Mouse (Mus musculus) gastrocnemius, postnatal 36 days (tissue): ENCODE data around the gene Dpf2. TPM values are rescaled to one million over a fixed set of nuclear protein-coding genes. Genes with fewer than 3 reads are reported as not detected.
"Not testable (repeated sequence)": the region's sequence is repeated elsewhere in the genome, so short reads cannot be mapped to it uniquely, and the experiment has no call there.

Experiments
- DNase-seq, 2 experiments: peaks; one replicate each; pipeline ENCODE4 v3.0.0; 2022
- intact Hi-C: fragments of 180-260 bp; cut with DNase I; formaldehyde crosslinking; loops from one replicate; pipeline ENCODE4 v1.15.1; 2025
- total RNA-seq, 2 experiments: library from RNA; stranded (reverse); gene quantifications; 2 replicates each; pipeline ENCODE4 v1.2.3; 2021

Dpf2 gene
- total RNA-seq, 2 experiments from 2014 or later: 75.1 to 81.4 TPM

DNA sequence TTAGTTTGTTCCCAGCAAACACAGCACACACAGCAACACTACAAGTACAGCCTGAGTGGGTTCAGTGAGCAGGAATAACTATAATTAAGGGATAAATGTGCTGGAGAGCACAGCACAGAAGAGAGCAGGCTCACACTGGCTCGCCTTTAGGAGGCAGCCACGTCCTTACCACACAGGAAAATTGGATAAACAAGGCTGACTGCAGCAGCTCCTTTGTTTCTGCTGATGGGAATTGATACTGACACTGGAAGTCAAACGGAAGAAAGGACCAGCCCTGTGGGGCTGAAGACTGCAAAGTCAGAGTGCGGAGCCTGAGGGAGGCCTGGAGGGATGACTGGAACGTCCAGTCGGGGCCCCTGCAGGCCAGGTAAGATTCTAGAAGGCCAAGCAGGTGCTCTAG, 2.6 kb downstream of the Dpf2 start:
- DNase-seq: no peak
- intact Hi-C loops: no loop called here

DNA sequence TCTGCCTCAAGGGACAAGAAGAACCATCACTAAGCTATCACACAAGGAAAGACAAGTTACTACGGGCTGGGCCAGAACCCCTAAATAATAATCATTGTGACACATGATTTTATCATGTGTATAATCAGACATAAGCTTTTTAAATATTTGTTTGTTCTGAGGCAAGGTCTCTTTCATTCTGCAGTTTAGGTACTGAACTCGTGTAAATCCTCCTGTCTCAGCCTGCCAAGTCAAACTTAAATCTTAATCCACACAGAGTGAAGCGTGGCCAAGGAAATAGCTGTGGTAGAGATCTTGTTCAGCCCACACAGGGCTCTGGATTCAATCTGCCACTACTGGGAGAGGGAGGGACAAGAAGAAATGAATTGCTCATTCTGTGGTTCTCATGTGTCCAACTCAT, 5.5 kb downstream of the Dpf2 start:
- DNase-seq: no peak
- intact Hi-C loops: no loop called here

DNA sequence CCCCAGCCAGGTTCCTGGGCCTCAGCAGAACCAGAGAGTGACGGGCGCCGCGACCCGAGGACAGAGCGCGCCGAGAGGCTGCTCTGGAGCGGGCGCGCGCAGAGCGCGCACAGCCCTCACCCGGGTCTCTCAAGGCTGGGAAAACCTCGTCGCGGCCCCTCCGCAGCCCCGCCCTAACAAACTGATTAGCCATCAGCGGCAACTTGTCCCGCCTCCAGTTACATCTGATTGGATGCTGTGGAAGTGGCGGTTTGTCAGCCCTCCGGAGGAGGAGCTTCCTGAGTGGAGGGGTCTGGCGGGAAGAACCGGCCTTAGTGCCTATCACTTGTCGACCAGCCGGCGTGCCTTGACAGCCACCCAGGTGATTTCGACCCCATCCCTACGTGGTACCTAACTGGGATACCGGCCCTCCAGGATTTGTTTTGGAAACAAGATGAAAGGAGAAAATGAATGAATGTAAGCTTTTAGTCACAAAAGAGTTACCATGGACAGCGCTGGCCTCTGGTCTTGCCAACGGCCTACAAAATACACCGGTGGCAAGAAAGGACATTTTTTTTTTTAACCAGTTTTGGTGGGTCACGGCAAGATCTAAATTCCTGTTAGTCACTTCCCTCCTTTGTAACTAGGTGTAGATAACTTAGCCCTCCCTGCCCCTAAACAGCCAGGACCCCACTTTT, 18.7 kb downstream of the Dpf2 start, which contains the start of gene Tigd3:
Gene Tigd3 (minus strand): TSS at position 148 of the 677 bp plus-strand sequence.
- intact Hi-C loops: no loop called here
- DNase-seq: peak; percentile 87 to 90

DNA sequence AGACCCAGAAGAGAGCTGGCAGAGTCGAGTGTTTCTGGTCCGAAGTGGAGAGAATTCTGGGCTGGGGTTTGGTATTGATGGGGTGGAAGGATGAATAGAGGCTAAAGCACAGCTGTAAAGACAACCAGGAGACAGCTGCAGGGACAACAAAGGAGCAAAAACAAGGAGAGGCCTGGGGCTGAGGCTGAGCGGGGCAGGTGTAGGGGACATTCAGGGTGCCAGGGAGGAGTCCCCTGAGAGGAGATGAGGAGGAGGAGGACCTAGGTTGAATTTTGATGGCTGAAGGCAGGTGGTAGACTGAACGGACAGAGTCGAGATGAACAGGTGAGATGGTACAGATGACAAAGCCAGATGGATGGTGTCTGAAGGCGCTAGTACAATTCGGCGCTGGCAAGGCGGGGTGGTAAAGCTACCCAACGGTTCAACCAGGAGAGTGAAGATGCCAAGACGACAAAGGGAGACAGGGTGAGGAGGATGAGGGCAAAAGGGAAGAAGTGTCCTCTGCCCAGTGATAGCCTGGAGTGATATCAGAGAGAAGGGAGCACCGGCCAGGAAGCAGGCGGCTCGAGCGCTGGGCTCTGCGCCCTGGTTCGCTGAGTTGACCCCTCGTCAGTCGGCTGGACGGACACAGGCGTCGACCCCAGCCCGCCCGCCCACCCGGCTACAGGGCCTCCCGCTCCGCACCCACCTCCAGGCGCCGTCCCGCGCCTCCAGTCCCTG, 19.4 kb downstream of the Dpf2 start:
- no peak for DNase-seq
- intact Hi-C loops: no loop called here

DNA sequence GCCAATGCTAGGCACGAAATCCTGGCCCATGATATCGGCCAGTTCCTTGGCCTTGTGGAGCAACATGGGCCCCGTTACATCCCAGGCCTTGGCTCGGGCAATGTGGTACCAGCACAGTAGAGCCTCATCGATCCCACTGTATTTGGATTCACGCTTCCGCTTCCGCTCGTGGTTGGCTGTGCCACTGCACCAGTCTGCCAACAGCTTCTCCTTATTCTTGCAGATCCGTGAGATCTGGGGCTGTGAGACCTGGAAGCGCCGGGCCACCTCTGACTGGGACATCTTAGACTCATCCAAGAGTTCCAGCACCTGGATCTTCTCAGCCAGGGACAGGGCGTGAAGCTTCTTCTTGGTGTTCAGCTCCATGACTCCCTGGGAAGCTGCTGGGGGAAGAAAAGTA, 20.1 kb downstream of the Dpf2 start:
- intact Hi-C loops: no loop called here
- DNase-seq: no peak

DNA sequence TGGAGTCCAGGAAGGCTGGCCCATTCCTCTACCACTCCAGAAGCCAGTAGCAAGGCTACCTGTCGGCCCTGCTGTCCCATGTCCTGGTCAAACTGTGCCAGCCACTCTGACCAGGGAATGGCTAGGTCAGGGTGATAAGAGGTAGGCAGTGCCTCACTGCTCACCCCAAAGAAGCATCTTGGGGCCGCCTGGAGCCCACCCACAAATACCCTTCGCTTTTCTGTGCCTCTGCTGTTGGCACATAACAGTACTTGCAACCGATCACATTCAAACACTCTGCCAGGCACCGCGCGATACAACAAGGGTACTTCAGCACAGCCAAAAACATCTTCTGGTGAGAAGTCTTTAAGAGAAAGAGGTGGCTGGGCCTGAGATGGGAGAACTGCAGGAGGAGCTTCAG, 20.5 kb downstream of the Dpf2 start:
- intact Hi-C loops: no loop called here
- no peak for DNase-seq

DNA sequence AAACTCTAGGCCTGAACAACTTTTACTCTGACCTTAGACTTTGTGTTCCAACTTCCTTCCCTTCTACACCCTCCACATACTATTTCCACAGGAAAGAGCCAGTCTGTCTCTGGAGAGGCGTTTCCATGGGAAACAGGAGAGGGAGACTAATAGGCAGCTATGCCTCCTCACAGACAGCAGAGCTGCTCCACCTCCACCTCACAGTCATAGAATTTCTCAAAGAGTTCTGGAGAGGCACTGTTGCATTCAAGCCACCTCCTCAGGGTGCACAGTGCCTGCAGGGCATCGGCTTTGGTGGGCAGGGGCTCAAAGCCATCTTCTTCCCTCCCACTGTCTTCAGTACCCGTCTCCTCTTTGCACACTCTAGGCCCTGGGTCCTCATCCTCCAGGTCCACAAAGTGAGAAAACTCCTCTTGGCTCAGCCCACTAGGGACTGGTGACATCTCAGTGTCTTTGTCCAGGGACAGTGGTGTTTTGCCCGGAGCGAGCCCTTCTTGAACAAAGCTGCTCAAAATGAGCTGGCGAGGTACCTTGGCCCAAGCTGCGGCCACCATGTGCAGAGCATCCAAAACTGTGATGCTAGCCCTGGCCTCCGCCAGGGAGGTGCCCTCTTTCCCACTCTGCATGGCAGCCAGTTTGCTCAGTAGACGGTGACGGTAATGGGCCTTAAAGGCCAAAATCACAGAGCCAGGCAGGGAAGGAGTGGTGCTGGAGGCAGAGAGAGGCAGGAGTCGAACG, 21.1 kb downstream of the Dpf2 start:
- intact Hi-C loops: no loop called here
- no peak for DNase-seq

DNA sequence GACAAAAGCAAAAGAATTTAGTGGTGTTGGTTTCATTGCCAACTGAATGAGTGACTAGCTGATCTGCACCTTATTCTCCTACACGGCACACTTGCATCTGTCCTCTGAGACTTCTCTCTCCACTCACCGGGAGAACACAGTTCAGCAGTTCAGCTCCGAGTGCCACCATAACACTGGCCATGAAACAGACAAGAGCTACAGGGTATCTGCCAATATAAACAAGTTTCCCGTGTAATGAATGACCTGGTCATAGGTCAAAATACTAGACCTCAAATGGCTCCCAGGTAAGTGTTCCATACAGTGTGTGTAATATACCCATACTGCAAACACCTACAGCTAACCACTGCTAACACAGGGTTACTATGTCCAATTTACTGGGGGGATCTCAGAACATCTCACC, 23.6 kb downstream of the Dpf2 start:
- DNase-seq: no peak
- intact Hi-C loops: no loop called here

DNA sequence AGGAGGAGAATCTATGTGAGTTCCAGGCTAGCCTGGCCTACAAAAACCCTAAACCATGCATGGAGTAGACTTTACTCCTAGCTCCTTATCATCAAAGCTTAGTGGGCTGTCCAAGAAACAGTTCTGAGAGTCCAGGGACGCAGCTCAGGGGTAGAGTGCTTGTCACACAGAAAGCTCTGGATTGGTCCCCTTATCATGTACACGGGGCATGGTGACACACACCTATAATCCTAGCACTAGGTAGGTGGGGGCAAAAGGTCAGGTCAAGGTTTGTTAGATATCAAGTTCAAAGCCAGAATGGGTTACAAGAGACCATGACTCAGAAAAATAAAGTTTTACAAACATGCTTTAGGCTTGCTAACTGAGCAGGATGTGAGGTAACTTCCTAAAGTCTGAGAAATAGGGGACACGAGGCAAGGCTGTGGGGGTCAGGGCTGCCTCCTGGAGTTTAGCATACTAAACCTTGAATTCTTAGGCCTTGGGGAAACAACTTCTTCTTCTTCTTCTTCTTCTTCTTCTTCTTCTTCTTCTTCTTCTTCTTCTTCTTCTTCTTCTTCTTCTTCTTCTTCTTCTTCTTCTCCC, 25.5 kb downstream of the Dpf2 start:
- intact Hi-C loops: no loop called here

DNA sequence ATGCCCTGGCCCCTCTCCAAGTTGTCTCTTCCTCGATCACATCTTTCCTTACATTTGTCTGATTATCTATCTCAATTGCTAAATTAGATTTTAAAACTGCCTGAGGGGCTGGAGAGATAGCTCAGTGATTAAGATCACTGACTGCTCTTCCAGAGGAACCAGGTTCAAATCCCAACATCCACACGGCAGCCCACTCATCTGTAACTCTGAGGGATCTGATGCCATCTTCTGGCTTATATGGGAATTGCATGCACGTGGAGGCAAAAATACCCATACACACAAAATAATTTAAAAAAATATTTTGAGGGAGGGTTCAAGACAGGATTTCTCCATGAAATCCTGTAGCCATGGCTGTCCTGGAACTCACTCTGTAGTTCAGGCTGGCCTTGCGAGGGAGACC, 27.0 kb downstream of the Dpf2 start:
- DNase-seq: no peak
- intact Hi-C loops: loop anchor here (2.0 kb wide), 1 partner anchor 19 kb away; no protein-coding TSS in a partner anchor

More for the DNA sequence above, 25.5 kb downstream of the Dpf2 start:
- no peak for DNase-seq

DNA sequence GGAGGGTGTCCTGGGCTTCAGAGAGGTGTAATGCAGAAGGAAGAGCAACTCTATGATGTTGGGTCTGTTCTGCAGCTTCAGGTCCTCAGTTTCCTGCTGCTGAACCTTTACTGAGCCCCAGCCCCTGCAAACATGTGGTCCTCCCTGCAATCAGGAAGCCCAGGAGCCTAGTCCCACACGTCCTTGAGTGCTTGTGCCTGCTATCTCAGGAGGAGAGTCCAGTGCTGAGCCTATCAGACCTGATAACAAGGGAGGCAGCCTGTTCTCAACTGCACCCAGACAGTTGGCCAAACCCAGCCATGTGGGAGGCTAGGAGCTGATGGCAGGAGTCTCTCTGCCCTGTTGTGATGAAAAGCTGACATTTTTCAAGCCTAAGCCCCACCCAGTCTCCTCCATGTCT, 28.9 kb downstream of the Dpf2 start:
- no peak for DNase-seq
- intact Hi-C loops: loop anchor here (2.0 kb wide), 1 partner anchor 21 kb away; no protein-coding TSS in a partner anchor

DNA sequence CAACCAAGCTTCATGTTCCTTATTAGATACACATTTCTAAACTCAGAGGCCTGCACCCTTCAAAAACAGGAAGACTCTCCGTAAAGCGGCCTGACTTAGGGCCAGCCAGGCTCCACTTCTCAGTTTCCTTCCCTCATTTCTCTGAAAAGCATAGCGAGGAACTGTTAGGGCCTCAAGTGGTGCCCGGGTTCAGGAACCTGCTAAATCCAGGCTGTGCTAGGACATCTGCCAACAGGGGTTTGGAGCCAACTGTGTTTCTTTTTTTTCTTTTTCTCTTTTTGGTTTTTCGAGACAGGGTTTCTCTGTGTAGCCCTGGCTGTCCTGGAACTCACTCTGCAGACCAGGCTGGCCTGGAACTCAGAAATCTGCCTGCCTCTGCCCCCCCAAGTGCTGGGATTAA, 30.7 kb downstream of the Dpf2 start:
- intact Hi-C loops, DNase-seq: not testable (repeated sequence)

DNA sequence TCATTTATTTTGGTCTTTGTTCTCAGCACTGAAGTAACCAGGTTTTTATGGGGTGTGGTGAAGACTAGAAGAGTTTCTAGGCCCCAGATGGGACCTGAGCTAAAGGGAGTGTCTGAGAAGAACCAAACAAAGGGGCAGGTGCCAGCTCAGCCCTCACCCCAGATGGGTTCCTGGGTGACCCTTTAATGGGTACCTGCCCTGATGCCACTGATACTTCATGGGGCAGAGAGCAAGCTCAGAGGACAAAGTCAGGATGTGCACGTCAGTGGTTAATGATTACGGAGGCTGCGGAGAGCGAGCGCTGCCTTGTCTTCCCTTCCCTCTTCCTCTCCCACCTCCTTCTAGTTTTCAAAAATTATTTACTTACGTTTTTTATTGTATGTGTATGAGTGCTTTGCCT, 31.7 kb downstream of the Dpf2 start:
- intact Hi-C loops: loop anchor here (2.0 kb wide), 1 partner anchor 28 kb away; no protein-coding TSS in a partner anchor
- no peak for DNase-seq

DNA sequence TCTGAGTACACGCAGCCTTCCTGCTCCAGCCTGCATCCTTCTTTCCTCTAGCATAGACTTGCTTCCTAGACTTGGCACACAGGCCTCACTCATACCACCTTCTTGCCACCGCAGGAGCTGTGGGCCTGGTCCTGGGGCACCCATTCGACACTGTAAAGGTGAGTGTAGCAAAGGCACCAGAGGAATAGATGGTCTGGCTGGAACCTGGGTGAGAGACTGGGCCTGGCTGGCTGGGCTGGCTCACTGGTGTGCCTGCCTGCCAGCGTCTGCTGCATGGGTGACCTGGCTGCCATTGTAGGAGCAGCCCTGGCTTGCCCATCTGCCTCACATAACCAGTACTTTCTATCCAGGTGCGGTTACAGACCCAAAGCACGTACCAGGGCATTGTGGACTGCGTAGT, 33.1 kb downstream of the Dpf2 start:
- intact Hi-C loops: loop anchor here (2.0 kb wide), 2 partner anchors 27 to 91 kb away; no protein-coding TSS in a partner anchor
- no peak for DNase-seq

DNA sequence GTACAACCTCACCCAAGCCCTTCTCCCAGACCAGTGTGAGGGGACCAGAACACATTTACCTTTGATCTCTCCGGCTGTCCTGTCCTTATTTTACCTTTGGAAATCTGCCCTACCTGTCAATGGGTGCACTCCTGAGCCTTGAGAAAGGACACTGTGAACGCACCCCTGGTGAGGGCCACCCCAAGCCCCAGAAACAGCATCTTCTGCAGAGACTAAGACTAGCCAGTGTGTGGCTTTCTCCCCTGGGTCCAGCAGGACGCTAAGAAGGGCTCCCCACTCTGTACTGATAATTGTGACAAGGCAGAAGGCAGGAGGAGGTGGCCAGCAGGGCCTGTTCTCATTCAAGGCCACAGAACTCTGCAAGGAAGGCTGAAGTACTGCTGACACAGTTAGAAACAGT, 33.9 kb downstream of the Dpf2 start:
- intact Hi-C loops: loop anchor here (2.0 kb wide), 1 partner anchor 90 kb away; no protein-coding TSS in a partner anchor
- DNase-seq: no peak

DNA sequence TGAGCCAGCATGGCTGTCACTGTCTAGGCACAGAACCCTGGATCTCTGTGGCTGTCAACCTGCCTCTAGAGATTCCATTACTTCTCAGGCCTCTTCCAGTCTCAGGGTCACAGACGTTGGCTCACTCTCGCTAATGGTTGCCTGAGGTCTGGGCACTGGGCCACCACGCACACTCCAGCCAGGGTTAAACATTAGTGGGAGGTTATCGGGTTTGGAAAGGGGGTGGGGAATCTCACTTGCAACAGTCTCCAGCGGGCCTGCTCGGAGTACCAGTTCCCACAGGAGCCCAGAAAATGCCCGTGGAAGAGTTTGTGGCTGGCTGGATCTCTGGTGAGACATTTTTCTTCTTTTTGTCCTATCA, 34.5 kb downstream of the Dpf2 start:
- intact Hi-C loops: loop anchor here (2.0 kb wide), 1 partner anchor 90 kb away; no protein-coding TSS in a partner anchor
- DNase-seq: no peak

DNA sequence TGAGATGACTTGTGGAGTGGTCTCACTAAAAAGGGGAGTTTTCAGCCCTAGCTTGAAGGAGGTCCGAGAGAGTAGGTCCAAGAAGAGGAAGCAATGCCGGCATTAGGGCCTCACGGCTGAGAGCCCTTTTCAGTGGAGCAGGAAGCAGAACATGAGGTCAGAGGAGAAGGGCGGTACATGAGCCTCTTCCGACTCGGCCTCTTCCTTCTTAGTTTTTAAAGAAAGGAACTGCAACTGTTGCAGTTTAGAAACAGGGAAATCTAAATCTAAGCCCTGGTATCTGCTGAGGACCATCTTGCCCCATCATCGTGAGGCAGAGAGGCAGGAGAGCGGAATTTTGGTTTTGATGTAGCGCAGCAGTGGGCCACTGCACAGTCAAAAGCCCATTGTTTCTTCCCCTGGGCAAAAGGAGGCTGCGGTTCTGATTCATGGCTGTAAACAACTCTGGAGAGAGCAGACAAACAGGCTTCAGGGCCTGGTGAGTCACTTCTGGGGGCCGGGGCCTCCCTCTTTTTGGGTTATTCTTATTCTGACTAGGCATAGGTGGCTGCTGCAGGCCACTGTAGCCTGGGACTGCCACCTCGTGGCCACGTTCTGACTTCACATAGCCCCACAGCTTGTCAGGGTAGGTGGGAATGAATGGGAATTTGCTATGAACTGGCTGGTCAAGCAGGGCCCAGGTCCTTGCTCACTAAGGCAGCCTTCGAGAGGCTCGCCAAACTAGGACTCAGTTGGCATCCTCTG, 35.0 kb downstream of the Dpf2 start, which contains the start of gene Slc25a45:
Gene Slc25a45 (plus strand): TSS at position 191 of the 744 bp plus-strand sequence.
- DNase-seq: peak; percentile 59 to 61
- intact Hi-C loops: loop anchor here (2.0 kb wide), 1 partner anchor 89 kb away; no protein-coding TSS in a partner anchor

DNA sequence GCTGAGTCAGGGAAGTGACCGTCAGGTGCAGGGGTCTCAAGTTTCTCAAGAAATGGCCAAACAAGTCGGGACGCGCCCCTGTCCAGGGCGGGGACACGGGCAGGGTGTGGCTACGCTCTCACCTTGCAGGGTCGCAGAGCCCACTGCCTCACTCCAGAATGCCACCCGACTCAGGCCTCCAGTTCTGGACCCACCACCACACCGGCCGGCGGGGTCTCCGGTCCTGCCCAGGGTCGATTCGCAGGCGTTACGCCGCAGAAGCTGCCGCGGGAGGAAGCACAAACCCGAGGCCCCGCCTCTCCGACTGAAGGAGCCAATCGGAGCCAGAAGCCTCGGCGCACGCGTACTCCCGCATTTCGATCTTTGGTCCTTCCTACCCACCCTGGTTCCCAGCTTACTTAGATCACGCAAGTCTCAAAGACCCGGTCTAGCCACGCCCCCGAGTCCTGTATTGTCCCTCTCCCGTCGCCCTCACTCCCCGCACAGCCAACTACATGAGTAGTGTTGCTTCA, 37.8 kb downstream of the Dpf2 start, which contains the start of gene Frmd8:
Gene Frmd8 (minus strand): TSS at position 306 of the 512 bp plus-strand sequence.
- intact Hi-C loops: no loop called here

DNA sequence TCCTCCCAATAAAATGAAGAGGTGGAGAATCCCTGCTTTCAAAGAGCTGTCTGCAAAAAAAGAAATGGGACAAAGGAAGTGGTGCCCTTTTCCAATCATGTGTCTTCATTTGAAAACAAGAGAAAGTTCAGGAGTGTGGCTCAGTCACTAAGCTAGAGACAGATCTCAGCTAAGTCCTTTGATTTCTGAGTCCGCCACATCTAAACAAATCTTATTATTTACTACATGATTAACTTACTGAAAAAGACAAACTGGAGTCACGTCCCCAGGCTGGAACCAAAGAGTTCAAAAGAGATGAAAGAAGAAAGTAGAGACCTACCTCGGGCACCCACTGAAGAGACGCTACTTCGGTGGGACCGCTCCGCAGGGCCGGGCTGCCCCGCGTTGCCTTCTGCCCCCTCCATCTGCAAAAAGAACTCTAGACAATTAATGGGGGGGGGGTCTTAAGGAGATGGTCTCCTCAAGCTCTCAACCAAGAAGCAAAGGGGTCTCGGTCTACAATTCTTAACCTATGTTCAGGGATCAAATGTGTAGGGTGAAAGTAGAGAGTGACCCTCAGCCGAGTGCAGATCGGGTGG, 38.3 kb downstream of the Dpf2 start:
- no peak for DNase-seq

More for the DNA sequence above, 37.8 kb downstream of the Dpf2 start, which contains the start of gene Frmd8:
- DNase-seq: peak; percentile 91 to 92

More for the DNA sequence above, 38.3 kb downstream of the Dpf2 start:
- intact Hi-C loops: no loop called here
